Mouse (Mus musculus) heart, adult 11 months (tissue): ENCODE measurements around the gene Rapgef5.
"Not testable (repeated sequence)": the region's sequence is repeated elsewhere in the genome, so short reads cannot be mapped to it uniquely, and the experiment has no call there.

Source experiments
- DNase-seq: peaks from one replicate; pipeline ENCODE4 v3.0.0; 2022

The Rapgef5 gene

GRCm38 (mm10) chr12:117776841-117777240 is 260.6 kb downstream of the Rapgef5 start:
- peak; percentile 48 for DNase-seq

GRCm38 (mm10) chr12:117781360-117781759 is 265.1 kb downstream of the Rapgef5 start:
- DNase-seq, result peak; percentile 46

GRCm38 (mm10) chr12:117783426-117783825 is 267.1 kb downstream of the Rapgef5 start:
- peak; percentile 53 for DNase-seq

GRCm38 (mm10) chr12:117786621-117787020 is 270.3 kb downstream of the Rapgef5 start:
- DNase-seq, result peak; percentile 58

- peak; percentile 70 for DNase-seq
Observed at GRCm38 (mm10) chr12:117788513-117789011, 272.3 kb downstream of the Rapgef5 start.

GRCm38 (mm10) chr12:117789017-117789416 is 272.7 kb downstream of the Rapgef5 start:
- peak; percentile 39 for DNase-seq

- peak; percentile 34 for DNase-seq
Observed at GRCm38 (mm10) chr12:117795303-117795702, 279.0 kb downstream of the Rapgef5 start.

GRCm38 (mm10) chr12:117803989-117804388 is 287.7 kb downstream of the Rapgef5 start, which contains the start of gene Cdca7l:
Cdca7l (plus strand) TSS chr12:117804289.
- not testable (repeated sequence) for DNase-seq

GRCm38 (mm10) chr12:117805576-117805975 is 289.3 kb downstream of the Rapgef5 start:
- no peak for DNase-seq

GRCm38 (mm10) chr12:117806007-117806451 is 289.8 kb downstream of the Rapgef5 start:
- DNase-seq, result no peak

GRCm38 (mm10) chr12:117806470-117806869 is 290.2 kb downstream of the Rapgef5 start:
- DNase-seq, result no peak

GRCm38 (mm10) chr12:117807637-117808036 is 291.4 kb downstream of the Rapgef5 start:
- no peak for DNase-seq

- no peak for DNase-seq
Observed at GRCm38 (mm10) chr12:117808355-117809326, 292.4 kb downstream of the Rapgef5 start.
